Mouse (Mus musculus) kidney, adult 18-20 months (tissue): ENCODE measurements around the gene Zglp1.
A peak's percentile ranks its signal among the peaks of the same experiment; 100 is the strongest.

Source experiments
- DNase-seq: peaks from one replicate; pipeline ENCODE4 v3.0.0; 2021

Zglp1 gene

GRCm38 (mm10) chr9:21067006-21067684 is at the start of gene Zglp1:
Gene Zglp1 (minus strand): TSS chr9:21067093.
- DNase-seq = no peak

- no peak for DNase-seq
Observed at GRCm38 (mm10) chr9:21115105-21115504, 48.2 kb upstream of the Zglp1 start.

DNA sequence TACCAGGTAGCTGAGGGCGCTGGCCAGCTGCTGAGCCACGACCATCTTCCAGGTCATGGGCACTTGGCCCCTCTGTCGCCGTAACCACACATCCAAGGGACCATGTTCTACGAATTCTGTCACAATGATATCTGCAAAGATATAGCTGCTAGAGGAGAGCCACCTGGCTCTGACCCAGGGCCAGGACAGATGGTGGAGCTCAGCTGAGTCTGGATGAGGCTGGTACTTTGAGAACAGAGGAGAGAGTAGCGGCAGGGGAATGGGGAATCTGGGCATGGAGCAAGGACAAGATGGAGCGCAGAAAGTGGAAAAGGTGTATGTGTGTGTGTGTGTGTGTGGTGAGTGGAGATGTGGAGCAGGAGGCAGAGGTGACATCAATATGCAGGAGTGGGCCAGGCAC is 47.3 kb upstream of the Zglp1 start:
- no peak for DNase-seq

DNA sequence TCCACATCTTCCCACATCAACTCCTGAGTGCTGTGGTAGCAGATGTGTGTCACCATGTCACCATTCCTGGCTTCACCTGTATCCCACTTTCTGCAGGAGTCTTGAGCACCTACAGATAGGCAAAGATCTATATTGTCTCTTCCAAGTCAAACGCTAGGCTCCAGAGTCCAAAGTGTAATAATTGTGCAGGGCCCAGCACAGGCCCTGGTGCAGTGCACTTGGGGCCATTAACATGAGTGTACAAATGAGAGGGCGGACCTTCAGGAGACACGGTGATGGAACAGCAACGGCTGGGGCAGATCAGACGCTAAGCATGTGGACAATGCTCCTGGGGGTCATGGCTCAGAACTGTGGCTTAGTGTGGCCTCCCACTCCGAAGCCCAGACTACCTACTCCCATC is 46.9 kb upstream of the Zglp1 start:
- DNase-seq = no peak

DNA sequence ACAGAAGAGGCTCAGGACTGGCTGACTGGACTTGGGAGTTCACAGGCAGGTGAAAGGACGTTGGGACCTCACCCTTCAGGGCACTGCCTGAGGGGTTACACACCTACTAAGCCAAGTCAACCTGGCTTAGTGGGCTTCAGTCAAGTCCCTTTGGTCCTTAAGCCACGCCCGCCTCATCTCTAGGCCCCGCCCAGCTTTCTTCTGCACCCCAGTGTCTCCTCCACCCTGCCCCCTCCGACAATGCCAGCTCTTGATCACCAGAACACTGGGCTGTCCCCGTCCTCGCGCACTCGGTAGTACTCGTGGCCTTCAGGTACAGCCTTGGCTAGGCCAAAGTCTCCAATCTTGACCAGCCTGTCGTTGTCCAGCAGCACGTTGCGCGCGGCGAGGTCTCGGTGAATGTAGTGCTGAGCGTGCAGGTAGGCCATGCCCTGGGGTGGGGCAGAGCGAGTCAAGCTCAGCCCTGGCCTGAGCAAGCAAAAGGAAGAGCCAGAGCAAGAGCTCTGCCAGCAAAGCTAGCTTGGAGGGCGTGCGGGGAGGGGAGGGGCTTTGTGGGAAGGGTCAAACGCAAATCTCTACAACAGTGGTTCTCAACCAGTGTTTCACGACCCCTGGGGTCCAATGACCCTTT is 40.8 kb upstream of the Zglp1 start:
- no peak for DNase-seq

DNA sequence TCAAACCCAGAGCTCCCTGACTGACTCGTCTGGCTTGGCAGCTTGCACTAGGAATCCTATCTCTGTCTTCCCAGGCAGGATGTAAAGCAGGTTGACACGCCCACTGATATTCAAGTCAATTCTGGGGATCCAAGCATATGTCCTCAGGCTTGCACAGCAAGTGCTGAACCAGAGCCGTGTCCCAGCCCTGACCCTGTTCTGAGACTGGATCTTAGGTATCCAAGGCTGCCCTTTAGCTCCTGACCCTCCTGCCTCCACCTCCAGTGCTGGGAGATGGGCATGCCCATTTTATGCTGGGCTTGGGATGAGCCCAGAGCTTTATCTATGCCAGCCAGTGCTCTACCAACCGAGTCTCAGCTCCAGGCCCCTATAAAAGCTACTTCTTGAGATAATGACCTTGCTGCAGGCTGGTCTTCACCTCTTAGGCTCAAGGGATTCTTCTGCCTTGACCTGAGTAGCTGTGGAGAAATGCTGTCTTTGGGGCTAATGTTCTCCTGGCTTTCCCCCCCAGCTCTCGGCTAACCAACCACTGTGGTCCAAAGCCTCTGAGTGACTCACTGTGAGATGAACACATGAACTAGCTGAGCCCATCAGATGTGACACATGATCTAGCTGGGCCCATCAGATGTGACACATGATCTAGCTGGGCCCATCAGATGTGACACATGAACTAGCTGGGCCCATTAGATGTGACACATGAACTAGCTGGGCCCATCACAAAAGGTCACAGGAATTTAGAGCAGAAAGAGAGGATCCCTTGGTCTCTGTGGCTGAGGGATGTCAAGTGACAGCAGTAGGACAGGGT is 39.1 kb upstream of the Zglp1 start:
- no peak for DNase-seq

DNA sequence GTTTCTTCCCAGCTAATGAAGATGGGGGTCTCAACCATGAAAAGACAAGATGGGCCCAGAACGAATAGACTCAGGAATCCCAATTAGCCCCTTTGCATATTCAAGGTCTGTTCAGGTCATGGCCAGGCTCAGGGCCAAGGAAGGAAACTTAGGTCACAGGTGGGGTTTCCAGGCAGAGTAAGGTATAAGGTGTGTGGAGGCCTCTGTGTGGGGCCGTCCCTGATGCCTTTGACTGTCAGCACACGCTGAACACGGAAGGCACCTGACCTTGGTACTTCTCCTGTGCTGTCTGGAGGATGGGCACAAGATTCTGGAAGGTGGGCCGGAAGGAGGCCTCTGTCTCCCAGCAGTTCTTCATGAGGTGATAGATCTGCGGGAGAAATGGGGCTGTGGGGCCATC is 37.9 kb upstream of the Zglp1 start:
- DNase-seq = no peak

DNA sequence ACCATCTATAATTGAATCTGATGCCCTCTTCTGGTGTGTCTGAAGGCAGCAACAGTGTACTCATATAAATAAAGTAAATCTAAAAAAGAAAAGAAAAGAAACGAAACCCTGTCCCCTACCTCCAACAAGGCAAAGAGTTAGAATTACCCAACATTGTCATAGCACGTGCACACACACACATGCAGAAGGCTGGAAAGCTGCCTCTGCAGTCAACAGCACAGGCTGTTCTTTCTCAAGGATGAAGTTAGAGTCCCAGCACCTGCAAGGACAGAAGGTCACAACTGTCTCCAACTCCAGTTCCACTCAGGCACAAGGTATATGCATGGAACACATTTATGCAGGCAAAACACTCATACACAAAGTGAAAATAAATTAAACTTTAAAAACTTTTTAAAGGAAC is 35.2 kb upstream of the Zglp1 start:
- DNase-seq = no peak

GRCm38 (mm10) chr9:21100447-21101161 is 33.7 kb upstream of the Zglp1 start:
- no peak for DNase-seq

DNA sequence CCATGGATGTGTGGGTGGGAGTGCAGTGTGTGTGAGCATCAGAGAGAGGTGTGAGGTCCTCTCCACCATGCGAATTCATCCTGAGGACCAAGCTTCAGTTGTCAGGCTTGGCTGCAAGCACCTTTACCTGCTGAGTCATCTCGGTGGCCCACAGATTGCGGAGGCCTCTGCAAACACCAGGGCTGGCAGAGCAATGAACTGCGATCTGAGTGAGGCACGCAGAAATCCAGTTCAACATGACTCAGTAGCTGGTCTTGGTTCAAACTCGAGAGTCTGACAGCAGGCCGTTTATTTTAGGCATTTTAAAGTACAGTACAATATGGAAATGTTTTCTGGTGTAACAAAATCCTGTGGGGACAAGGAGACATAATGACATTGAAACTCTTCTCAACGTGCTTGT is 30.9 kb upstream of the Zglp1 start:
- DNase-seq = no peak

- no peak for DNase-seq
Observed at GRCm38 (mm10) chr9:21095958-21096357, 29.1 kb upstream of the Zglp1 start.

- no peak for DNase-seq
Observed at GRCm38 (mm10) chr9:21093423-21093822, 26.5 kb upstream of the Zglp1 start.

- peak; percentile 98 for DNase-seq
Observed at GRCm38 (mm10) chr9:21091707-21092320, 24.9 kb upstream of the Zglp1 start, which contains the start of the genes Gm38431 and Raver1. Gene Gm38431 (minus strand): TSS chr9:21091997. Gene Raver1 (minus strand): TSS chr9:21092008.

GRCm38 (mm10) chr9:21090972-21091706 is 24.2 kb upstream of the Zglp1 start:
- no peak for DNase-seq

DNA sequence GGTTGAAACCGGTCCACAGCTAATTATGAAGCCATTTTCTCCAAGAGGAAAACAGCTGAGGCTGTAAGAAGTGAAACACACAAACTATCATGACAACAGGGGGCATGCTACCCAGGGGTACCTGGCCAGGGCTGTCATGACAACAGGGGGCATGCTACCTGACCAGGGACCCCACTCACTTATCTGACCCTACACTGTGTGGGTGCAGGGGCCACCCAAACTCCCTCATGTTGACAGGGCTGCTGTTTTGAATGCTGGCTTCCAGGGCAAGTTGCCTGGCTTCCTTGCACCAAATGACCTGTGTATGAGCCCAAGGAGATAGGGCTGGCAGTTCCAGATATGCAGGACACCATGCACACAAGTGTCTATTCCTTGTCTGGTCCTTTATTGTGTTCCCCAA is 23.6 kb upstream of the Zglp1 start:
- no peak for DNase-seq

DNA sequence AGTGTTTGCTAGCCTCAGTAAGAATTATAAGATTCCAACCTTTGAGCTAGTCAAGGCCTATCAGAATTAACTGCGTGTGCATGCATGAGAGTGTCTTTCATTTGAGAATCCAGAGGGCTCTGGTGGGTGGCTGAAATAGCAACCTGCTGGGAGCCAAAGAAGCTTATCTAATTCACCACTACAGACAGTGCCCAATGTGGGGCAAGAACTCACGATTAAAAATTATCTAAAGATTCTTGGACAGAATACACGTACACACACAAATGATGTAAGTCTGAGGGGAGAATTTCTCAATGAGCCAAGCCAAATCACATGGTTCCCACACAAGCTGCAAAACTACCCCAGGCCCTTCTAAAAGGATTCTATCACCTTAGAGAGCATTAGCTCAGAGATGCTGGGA is 16.4 kb upstream of the Zglp1 start:
- no peak for DNase-seq

- no peak for DNase-seq
Observed at GRCm38 (mm10) chr9:21081127-21081526, 14.2 kb upstream of the Zglp1 start.

DNA sequence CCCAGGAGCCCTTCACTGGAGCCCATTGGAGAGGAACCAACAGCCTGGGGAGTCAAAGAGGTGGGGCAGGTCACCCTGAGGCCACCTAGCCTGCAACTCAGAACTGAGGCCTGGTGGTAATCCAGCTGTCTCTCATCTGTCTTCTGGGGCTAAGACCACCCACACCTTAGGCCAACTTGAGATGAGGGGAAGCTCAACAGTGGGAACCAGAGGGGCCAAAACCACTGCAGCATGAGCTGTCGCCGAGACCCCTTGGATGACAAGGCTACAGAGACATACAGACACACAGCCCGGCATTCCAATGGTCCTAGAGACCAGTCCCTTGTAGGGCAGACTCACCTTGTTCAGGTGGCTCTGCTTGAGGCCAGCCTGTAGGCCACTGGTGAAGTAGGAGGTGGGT is 8.7 kb upstream of the Zglp1 start:
- no peak for DNase-seq

DNA sequence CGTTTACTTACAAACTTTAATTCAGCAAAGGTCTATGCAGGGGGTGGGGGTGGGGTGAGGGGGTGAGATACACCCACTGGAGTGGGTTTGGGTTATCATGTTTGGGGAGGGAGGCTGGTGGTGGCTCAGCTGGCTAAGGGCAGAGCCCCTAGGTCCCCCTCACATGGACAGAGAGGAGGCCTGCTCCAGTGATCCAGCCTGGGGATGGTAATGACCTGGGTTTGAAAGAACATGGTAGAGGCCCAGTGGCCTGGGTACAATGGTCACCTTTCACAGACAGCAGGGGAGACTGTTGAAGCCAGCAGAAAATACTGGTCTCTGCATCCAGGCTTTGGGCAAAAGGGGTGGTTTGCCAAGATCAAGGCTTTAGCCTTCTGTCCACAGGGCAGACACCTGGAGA is 7.3 kb upstream of the Zglp1 start:
- no peak for DNase-seq

- DNase-seq = peak; percentile 91
Observed at GRCm38 (mm10) chr9:21073044-21073840, 6.3 kb upstream of the Zglp1 start, which contains the start of the genes Gm49373 and Fdx1l. Gene Gm49373 (minus strand): TSS chr9:21073096. Gene Fdx1l (minus strand): TSS chr9:21073614.

DNA sequence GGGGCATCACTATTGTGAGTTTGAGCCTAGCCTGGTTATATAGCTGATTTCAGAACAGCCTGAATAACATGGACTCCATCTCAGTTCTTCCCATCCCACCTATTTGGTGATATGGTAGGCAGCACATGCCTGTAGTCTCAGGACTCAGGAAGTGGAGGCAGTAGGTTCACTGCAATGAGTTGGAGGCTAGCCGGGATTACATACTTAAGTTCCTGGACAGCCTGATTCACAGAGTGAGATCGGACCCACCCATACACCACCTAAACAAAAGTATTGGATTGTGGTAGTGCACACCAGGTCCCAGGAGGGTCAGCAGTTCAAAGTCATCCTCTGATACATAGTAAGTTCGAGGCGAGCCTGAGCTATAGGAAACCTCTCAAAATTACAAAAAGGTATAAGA is 5.7 kb upstream of the Zglp1 start:
- DNase-seq = no peak
